Mouse (Mus musculus): ENCODE measurements at regions not wholly inside any gene's neighbourhood (a gene's known extent, or its start where the extent isn't known, plus 50 kb on each side); places are given as distances from the start of the nearest gene placed in this dataset.

DNA sequence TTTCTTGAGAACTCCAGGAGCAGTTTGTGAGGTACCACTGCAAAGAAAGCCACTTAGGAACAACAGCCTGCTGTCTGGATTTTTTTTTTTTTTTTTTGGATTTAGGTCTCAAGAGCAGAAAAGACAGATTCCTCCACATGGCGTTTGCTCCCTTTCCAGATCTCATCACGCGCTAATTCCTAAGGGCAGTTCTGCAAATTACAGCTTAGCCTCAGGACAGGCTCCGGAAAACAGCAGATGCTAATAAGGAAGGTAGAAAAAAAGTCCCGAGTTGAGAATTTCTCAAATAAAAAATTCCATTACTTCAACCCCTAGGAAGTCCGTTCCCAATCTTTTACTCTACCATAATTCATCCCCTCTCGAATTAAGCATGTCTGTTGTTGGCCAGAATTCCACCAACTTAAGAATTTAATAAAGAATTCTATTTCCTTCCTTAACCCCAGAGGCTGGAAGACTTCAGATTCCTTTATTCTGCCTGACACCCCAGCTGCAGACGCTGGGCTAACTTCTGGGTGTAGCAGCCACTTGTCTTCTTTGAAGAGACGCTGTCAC, 90.3 kb upstream of the Map4k3 start:
- Histone ChIP-seq H3K79me2 (ENCODE audit: control insufficient read depth, insufficient read depth) (no peaks in the 10 kb centered on the region), H3K4me2 (ENCODE audit: low read depth) (no peak overlapping the region), H3K36me3 (ENCODE audit: control insufficient read depth, insufficient read depth) (no peaks in the 10 kb centered on the region), H3ac (ENCODE audit: control insufficient read depth, insufficient read length) (no peak overlapping the region), H3K4me3 (no peak overlapping the region), H3K27me3 (ENCODE audit: control insufficient read depth, insufficient read depth, insufficient read length) (no peaks in the 10 kb centered on the region)
- TF ChIP-seq E2F4 (IDR thresholded peaks at IDR 0.05; ENCODE audit: insufficient read depth): no peak
- no peak for TF ChIP-seq CEBPB (IDR thresholded peaks at IDR 0.05; ENCODE audit: insufficient read depth, poor library complexity, severe bottlenecking)
- no peak for TF ChIP-seq SRF (IDR thresholded peaks at IDR 0.05; ENCODE audit: control insufficient read depth, insufficient read length, low read depth)
- no peak for TF ChIP-seq MYOD1 (IDR thresholded peaks at IDR 0.05; ENCODE audit: control insufficient read depth in 1 of 3, insufficient read length in 2 of 3, low read depth in 2 of 3)
- TF ChIP-seq POLR2A (IDR thresholded peaks at IDR 0.05; ENCODE audit: insufficient read length, low read depth): no peak
- TF ChIP-seq MYOG (IDR thresholded peaks at IDR 0.05; ENCODE audit: control insufficient read depth in 1 of 3, insufficient read depth in 1 of 3, insufficient read length in 2 of 3, low read depth in 2 of 3): no peak
- no peak for TF ChIP-seq MAX (IDR thresholded peaks at IDR 0.05; ENCODE audit: low read depth)
- TF ChIP-seq TCF12 (IDR thresholded peaks at IDR 0.05; ENCODE audit: insufficient read depth, poor library complexity, severe bottlenecking): no peak
- no peak for TF ChIP-seq REST (IDR thresholded peaks at IDR 0.05; ENCODE audit: insufficient read depth, insufficient read length)
- TF ChIP-seq TCF3 (IDR thresholded peaks at IDR 0.05; ENCODE audit: insufficient read length, low read depth): no peak
- no peak for TF ChIP-seq USF1 (IDR thresholded peaks at IDR 0.05; ENCODE audit: low read depth)
- no peak for TF ChIP-seq POLR2AphosphoS2 (IDR thresholded peaks at IDR 0.05; ENCODE audit: insufficient read length, low read depth)

GRCm38 (mm10) chr17:80815747-80816146, 87.5 kb upstream of the Map4k3 start:
- H3K4me3 ChIP-seq: no peak overlapping the region
- H3K79me2 ChIP-seq (ENCODE audit: control insufficient read depth, insufficient read depth): no peaks in the 10 kb centered on the region
- no peaks in the 10 kb centered on the region for H3K36me3 ChIP-seq (ENCODE audit: control insufficient read depth, insufficient read depth)
- no peak overlapping the region for H3ac ChIP-seq (ENCODE audit: control insufficient read depth, insufficient read length)
- H3K27me3 ChIP-seq (ENCODE audit: control insufficient read depth, insufficient read depth, insufficient read length): no peaks in the 10 kb centered on the region
- TF ChIP-seq E2F4 (IDR thresholded peaks at IDR 0.05; ENCODE audit: insufficient read depth) (no peak), MYOD1 (IDR thresholded peaks at IDR 0.05; ENCODE audit: control insufficient read depth in 1 of 3, insufficient read length in 2 of 3, low read depth in 2 of 3) (no peak), USF1 (IDR thresholded peaks at IDR 0.05; ENCODE audit: low read depth) (no peak), REST (IDR thresholded peaks at IDR 0.05; ENCODE audit: insufficient read depth, insufficient read length) (no peak), POLR2AphosphoS2 (IDR thresholded peaks at IDR 0.05; ENCODE audit: insufficient read length, low read depth) (no peak), POLR2A (IDR thresholded peaks at IDR 0.05; ENCODE audit: insufficient read length, low read depth) (no peak), CEBPB (IDR thresholded peaks at IDR 0.05; ENCODE audit: insufficient read depth, poor library complexity, severe bottlenecking) (no peak), MAX (IDR thresholded peaks at IDR 0.05; ENCODE audit: low read depth) (no peak), MYOG (IDR thresholded peaks at IDR 0.05; ENCODE audit: control insufficient read depth in 1 of 3, insufficient read depth in 1 of 3, insufficient read length in 2 of 3, low read depth in 2 of 3) (no peak), SRF (IDR thresholded peaks at IDR 0.05; ENCODE audit: control insufficient read depth, insufficient read length, low read depth) (no peak), TCF3 (IDR thresholded peaks at IDR 0.05; ENCODE audit: insufficient read length, low read depth) (no peak), TCF12 (IDR thresholded peaks at IDR 0.05; ENCODE audit: insufficient read depth, poor library complexity, severe bottlenecking) (no peak)
- no peak overlapping the region for H3K4me2 ChIP-seq (ENCODE audit: low read depth)

GRCm38 (mm10) chr17:80813194-80813593, 84.9 kb upstream of the Map4k3 start:
- H3ac ChIP-seq (ENCODE audit: control insufficient read depth, insufficient read length): no peak overlapping the region
- no peaks in the 10 kb centered on the region for H3K79me2 ChIP-seq (ENCODE audit: control insufficient read depth, insufficient read depth)
- H3K4me2 ChIP-seq (ENCODE audit: low read depth): no peak overlapping the region
- H3K36me3 ChIP-seq (ENCODE audit: control insufficient read depth, insufficient read depth): no peaks in the 10 kb centered on the region
- no peak for TF ChIP-seq USF1 (IDR thresholded peaks at IDR 0.05; ENCODE audit: low read depth)
- TF ChIP-seq CEBPB (IDR thresholded peaks at IDR 0.05; ENCODE audit: insufficient read depth, poor library complexity, severe bottlenecking): no peak
- TF ChIP-seq TCF12 (IDR thresholded peaks at IDR 0.05; ENCODE audit: insufficient read depth, poor library complexity, severe bottlenecking): no peak
- TF ChIP-seq E2F4 (IDR thresholded peaks at IDR 0.05; ENCODE audit: insufficient read depth): no peak
- TF ChIP-seq REST (IDR thresholded peaks at IDR 0.05; ENCODE audit: insufficient read depth, insufficient read length): no peak
- no peak for TF ChIP-seq POLR2AphosphoS2 (IDR thresholded peaks at IDR 0.05; ENCODE audit: insufficient read length, low read depth)
- TF ChIP-seq MYOG (IDR thresholded peaks at IDR 0.05; ENCODE audit: control insufficient read depth in 1 of 3, insufficient read depth in 1 of 3, insufficient read length in 2 of 3, low read depth in 2 of 3): no peak
- TF ChIP-seq SRF (IDR thresholded peaks at IDR 0.05; ENCODE audit: control insufficient read depth, insufficient read length, low read depth): no peak
- TF ChIP-seq MYOD1 (IDR thresholded peaks at IDR 0.05; ENCODE audit: control insufficient read depth in 1 of 3, insufficient read length in 2 of 3, low read depth in 2 of 3): no peak
- no peak for TF ChIP-seq POLR2A (IDR thresholded peaks at IDR 0.05; ENCODE audit: insufficient read length, low read depth)
- no peak for TF ChIP-seq MAX (IDR thresholded peaks at IDR 0.05; ENCODE audit: low read depth)
- no peak for TF ChIP-seq TCF3 (IDR thresholded peaks at IDR 0.05; ENCODE audit: insufficient read length, low read depth)
- H3K27me3 ChIP-seq (ENCODE audit: control insufficient read depth, insufficient read depth, insufficient read length): no peaks in the 10 kb centered on the region
- H3K4me3 ChIP-seq: no peak overlapping the region

- Histone ChIP-seq H3ac (ENCODE audit: control insufficient read depth, insufficient read length) (no peak overlapping the region), H3K36me3 (ENCODE audit: control insufficient read depth, insufficient read depth) (no peaks in the 10 kb centered on the region), H3K79me2 (ENCODE audit: control insufficient read depth, insufficient read depth) (no peaks in the 10 kb centered on the region), H3K4me2 (ENCODE audit: low read depth) (peak overlapping the region; percentile 40), H3K27me3 (ENCODE audit: control insufficient read depth, insufficient read depth, insufficient read length) (no peaks in the 10 kb centered on the region), H3K4me3 (no peak overlapping the region)
- no peak for TF ChIP-seq POLR2AphosphoS2 (IDR thresholded peaks at IDR 0.05; ENCODE audit: insufficient read length, low read depth)
- TF ChIP-seq MYOD1 (IDR thresholded peaks at IDR 0.05; ENCODE audit: control insufficient read depth in 1 of 3, insufficient read length in 2 of 3, low read depth in 2 of 3): peak in 2 of 3 experiments; percentile 72 to 83
- TF ChIP-seq TCF12 (IDR thresholded peaks at IDR 0.05; ENCODE audit: insufficient read depth, poor library complexity, severe bottlenecking): no peak
Measured at GRCm38 (mm10) chr17:80809275-80809674, 81.0 kb upstream of the Map4k3 start.

- H3K36me3 ChIP-seq (ENCODE audit: control insufficient read depth, insufficient read depth): no peaks in the 10 kb centered on the region
- no peak overlapping the region for H3ac ChIP-seq (ENCODE audit: control insufficient read depth, insufficient read length)
- TF ChIP-seq USF1 (IDR thresholded peaks at IDR 0.05; ENCODE audit: low read depth): no peak
- no peak for TF ChIP-seq SRF (IDR thresholded peaks at IDR 0.05; ENCODE audit: control insufficient read depth, insufficient read length, low read depth)
- TF ChIP-seq CEBPB (IDR thresholded peaks at IDR 0.05; ENCODE audit: insufficient read depth, poor library complexity, severe bottlenecking): no peak
- TF ChIP-seq POLR2A (IDR thresholded peaks at IDR 0.05; ENCODE audit: insufficient read length, low read depth): no peak
- no peak for TF ChIP-seq POLR2AphosphoS2 (IDR thresholded peaks at IDR 0.05; ENCODE audit: insufficient read length, low read depth)
- no peak for TF ChIP-seq MYOD1 (IDR thresholded peaks at IDR 0.05; ENCODE audit: control insufficient read depth in 1 of 3, insufficient read length in 2 of 3, low read depth in 2 of 3)
- TF ChIP-seq MYOG (IDR thresholded peaks at IDR 0.05; ENCODE audit: control insufficient read depth in 1 of 3, insufficient read depth in 1 of 3, insufficient read length in 2 of 3, low read depth in 2 of 3): no peak
- no peak for TF ChIP-seq REST (IDR thresholded peaks at IDR 0.05; ENCODE audit: insufficient read depth, insufficient read length)
- no peak for TF ChIP-seq MAX (IDR thresholded peaks at IDR 0.05; ENCODE audit: low read depth)
- no peak for TF ChIP-seq TCF3 (IDR thresholded peaks at IDR 0.05; ENCODE audit: insufficient read length, low read depth)
- no peak for TF ChIP-seq E2F4 (IDR thresholded peaks at IDR 0.05; ENCODE audit: insufficient read depth)
- TF ChIP-seq TCF12 (IDR thresholded peaks at IDR 0.05; ENCODE audit: insufficient read depth, poor library complexity, severe bottlenecking): no peak
- H3K4me3 ChIP-seq: no peak overlapping the region
- no peak overlapping the region for H3K4me2 ChIP-seq (ENCODE audit: low read depth)
- no peaks in the 10 kb centered on the region for H3K27me3 ChIP-seq (ENCODE audit: control insufficient read depth, insufficient read depth, insufficient read length)
- no peaks in the 10 kb centered on the region for H3K79me2 ChIP-seq (ENCODE audit: control insufficient read depth, insufficient read depth)
Measured at GRCm38 (mm10) chr17:80808069-80808468, 79.8 kb upstream of the Map4k3 start.
